Mouse (Mus musculus) kidney, postnatal 10 days (tissue): Measurements from ENCODE around the gene Ppp4r2.
"Not testable (repeated sequence)": the region's sequence is repeated elsewhere in the genome, so short reads cannot be mapped to it uniquely, and the experiment has no call there.

Experiments used
- DNase-seq: peaks from one replicate; pipeline ENCODE4 v3.0.0; 2021; ENCODE audit warnings: mixed read lengths

The Ppp4r2 gene

DNA sequence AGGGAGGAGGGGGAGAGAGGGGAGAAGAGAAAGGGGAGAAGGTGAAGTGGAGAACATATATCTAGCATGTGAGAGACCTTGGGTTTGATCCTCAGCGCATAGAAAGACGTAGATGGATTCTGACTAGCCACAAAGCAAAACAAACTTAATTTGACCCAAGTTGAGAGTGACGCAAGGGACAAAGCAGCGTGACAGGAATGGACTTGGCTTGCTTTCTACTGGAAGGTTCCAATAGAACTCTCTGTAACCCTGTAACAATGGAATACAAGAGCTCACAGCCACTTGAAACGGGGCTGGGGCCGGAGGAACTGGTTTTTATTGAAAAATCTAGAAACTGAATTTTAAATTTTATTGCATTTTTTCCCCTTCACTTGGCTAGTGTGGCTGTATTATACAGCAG is 1.7 kb upstream of the Ppp4r2 start:
- no peak for DNase-seq

DNA sequence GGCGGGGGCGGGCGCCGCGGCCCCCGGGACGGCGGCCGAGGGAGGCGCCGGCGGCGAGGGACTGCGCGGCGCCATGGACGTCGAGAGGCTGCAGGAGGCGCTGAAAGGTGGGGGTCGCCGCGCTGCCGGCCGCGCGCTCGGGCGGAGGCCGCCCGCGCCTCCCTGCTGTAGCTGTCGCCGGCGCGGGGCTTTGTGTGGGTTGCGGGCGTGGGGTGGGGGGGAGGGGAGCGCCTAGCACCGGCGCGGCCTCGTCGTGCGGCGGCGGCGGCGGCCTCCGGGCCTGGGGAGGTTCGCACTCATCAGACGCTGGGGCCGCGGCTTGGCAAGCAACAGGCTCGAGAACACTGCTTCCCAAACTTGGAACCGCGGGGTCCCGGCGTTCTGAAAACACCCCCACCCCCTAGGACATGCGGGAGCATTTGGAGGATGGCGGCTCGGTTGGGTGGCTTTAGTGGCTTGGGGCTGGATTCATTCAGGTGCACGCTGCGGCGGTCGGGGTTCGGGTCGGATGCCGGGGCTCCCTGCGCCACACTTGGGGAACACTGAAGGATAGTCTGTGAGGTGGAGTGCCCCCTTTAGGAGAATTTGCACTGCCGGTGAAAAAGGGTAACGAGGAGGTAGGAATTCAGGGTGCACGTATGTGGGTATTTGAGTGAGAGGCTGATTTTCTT is 524 bp downstream of the Ppp4r2 start:
- peak; percentile 69 for DNase-seq

DNA sequence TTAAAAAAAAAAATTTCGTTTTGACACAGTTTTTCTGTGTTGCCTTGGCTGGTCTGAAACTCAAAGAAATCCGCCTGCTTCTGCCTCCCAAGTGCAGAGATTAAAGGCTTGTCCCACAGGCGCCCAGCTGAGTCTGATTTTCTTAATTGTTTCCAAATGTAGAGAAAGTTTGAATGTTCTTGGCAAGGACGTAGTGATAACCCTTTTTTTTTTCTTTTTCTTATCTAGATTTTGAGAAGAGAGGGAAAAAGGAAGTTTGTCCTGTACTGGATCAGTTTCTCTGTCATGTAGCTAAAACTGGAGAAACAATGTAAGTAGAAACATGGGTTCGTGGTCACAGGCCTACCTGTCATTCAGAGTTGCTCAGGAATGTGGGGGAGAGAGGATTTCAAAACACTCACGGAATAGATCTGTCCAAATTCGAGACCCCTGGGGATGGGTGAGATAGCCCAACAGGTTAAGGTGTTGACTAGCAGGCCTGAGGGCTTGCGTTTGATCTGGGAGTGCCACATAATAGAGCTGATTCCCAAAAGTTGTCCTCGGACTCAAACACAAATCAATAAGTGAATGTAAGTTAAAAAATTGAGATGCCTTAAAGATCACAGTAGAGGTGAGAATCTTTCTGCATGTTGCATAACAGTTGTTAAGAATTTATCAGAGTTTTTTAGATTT is 1.2 kb downstream of the Ppp4r2 start:
- no peak for DNase-seq

DNA sequence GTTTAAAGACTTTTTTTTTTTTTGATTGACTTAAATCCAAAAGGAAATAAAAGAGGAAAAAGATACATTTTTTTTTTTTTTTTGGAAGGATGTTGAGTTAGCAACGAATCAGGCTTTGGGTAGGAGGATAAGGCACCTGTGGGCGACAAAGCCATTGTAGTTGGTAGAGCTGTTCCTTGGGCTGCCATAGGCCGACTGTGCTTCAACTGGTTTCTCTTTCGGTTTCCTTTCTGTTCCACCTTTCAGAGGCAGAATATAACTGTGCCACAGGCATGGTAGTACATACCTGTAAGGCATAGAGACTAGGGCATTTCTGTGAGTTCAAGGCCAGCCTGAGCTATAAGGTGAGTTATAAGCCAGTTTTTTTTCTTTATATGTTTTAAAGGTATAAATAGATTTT is 11.6 kb downstream of the Ppp4r2 start:
- DNase-seq = no peak

DNA sequence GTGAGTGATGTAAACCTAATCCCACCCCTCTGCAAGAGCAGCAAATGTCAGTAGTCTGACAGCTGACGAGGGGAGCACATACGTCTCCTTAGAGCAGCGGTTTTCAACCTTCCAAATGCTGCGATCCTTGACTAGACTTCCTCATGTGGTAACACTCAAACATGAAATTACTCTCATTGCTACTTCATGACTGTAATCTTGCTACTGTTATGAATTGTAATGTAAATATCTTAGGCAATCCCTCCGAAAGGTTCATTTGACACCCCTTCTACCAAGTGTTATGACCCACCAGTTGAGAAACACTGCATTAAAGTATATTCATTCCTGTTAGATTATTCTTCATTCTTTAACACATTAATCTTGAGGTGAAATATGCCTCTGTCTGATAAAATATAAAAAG is 13.8 kb downstream of the Ppp4r2 start:
- DNase-seq = no peak

DNA sequence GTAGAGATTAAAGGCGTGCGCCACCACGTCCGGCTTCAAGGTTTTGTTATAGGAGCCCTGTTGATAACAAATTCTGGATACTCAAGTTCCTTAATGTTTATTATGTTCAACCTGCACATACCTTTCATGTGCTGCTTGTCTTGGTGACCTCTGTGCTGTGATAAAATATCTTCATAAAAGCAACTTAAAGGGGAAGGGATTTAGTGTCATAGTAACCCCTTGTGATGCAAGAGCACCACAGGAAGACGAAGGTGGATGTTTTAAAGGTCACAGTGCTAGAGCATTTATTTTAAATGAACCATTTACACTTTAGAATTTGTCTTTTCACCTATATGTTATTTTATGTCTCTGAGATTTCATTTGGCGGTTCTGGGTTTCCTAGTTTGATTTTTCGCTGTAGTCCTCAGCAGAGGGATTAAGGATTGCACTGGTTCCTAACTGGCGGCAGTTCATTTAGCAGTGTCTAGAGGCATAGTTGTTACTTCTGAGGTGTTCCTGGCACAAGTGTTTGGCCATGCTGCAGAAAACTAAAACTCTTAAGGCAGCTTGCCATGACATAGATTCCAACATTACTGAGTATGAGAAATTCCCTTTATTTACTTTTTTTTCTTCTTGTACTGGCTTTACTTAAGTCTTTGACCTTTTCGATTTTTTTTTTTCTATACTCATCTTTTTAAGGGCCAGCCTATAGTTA is 15.4 kb downstream of the Ppp4r2 start:
- DNase-seq = no peak

DNA sequence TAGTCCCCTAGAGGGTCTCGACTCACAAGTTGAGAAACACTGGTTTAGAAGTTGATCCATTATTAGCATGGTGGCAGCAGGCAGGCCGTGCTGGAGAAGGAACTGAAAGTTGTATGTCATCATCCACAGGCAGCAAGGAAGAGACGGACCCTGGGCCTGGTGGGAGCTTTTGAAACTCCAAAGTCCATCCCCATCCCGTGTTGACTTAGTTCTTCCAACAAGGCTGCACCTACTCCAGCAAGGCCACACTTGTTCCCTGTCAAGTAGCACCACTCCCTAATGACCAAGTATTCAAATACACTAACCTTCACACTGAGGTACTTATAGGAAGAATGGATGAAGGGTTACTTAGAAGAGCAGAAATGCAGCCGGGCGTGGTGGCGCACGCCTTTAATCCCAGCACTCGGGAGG is 17.3 kb downstream of the Ppp4r2 start:
- no peak for DNase-seq

DNA sequence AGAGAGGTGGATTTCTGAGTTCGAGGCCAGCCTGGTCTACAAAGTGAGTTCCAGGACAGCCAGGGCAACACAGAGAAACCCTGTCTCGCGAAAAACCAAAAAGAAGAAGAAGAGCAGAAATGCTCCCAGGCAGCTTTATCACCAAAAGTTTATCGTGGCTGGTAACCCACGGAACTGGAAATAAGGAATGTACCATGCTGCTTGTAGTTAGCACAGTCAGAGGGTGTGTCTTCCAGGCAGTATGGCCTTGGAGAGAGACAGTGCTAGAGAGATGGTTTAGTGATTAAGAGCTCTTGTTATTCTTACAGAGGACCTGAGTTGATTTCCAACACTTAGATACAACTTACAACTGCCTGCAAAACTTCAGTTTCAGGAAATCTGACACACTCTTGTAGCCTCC is 17.7 kb downstream of the Ppp4r2 start:
- no peak for DNase-seq

DNA sequence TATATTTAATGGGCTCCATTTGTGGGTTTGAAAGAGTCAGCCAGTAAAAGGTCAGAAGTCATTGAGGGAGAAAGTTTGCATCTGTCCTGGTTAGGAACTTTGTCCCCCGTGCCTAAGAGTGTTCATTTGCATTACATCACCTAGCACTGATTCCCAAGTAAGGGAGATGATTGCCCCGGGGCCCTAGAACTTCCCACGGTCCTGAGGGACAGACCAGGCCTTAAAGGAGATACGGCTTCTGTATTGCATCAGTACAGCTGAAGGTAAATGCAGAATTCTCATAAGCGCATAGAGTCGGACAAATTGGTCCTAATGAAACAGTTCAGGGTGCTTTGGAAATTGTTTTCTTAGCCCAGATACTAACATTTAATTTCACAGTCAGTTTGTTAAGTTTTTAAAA is 31.9 kb downstream of the Ppp4r2 start:
- DNase-seq = no peak

DNA sequence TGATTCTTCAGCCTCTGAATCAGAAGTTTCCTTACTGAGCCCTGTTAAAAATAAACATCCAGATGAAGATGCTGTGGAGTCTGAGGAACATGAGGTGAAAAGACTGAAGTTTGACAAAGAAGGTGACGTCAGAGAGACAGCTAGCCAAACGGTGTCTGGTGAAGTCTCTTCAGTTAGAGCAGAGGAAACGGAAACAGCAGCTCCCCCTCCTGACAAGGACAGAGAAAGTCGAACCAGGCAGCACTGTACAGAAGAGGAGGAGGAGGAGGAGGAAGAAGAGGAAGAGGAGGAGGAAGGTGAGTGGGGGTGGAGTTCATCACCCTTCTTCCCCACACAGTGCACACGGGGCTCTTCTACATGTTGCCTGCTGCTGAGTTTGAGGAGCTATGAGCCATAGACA is 32.4 kb downstream of the Ppp4r2 start:
- not testable (repeated sequence) for DNase-seq

DNA sequence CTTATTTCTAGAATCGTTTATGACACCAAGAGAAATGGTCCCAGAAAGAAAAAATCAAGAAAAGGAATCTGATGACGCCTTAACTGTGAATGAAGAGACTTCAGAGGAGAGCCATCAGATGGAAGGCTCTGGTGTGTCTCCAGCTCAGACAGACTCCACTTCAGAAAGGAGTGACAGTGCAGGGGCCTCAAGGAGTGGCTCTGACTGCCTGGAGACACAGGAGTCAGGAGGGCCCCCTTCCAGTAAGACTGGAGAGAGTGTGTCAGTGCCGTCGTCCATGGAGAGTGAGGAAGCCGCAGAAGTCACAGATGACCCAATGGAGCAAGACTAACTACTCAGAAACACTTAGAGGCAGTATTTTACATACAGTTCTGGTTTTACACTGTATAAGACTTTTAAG is 32.8 kb downstream of the Ppp4r2 start:
- not testable (repeated sequence) for DNase-seq

DNA sequence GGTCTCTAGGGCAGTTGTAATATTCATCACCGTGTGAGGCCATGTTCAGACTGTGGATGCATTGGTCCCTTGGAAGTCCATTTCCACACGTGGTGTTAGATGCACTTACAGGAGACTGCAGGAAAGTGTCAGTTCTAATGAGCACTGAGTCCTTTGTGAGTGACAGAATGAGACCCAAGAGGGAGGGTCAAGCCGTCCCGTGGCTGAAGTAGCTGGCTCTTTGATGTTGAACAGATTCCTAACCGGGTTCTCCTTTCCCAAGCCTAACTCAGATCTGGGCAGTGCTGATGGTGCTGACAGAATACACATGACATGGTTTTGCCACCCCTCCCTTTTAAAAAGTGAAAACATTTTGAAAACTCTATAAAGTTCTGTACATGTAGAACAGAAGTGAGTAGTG is 35.4 kb downstream of the Ppp4r2 start:
- DNase-seq = no peak

DNA sequence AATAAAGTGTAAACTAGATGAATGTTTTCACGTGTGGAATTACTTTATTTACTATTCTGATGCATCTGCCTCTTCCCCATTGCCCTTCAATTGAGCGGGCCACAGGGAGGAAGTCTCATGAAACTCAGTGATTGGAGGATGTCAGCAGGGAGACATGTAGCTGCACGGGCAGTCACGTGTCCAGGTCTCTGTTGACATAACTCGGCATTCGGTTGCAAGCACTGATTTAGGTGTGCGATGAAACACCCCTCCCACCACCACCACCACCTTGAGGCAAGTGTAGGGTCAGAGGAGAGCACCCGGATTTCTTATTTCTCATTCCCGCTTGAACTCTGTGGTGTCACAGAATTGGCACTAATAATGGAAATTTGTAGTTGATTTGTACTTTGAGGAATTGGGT is 36.5 kb downstream of the Ppp4r2 start:
- DNase-seq = no peak

DNA sequence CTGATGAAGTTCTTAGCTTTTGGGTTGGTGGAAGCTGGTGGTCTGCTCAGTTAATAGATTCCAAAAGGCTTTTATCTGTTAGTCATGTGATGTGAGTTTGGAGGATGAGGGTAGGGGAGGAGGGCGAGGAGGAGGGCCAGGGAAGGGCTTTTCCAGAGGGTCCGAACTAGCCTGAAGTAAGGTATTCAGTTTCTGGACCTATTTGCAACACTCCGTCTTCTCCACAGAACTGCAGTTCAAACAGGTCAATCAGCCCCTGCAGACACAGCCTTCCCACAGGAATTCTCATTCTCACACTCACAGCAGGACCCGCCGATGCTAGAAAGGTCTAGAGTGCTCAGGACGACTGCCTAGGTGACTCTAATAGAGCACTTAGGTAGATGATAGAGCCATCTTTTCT is 39.8 kb downstream of the Ppp4r2 start:
- no peak for DNase-seq

DNA sequence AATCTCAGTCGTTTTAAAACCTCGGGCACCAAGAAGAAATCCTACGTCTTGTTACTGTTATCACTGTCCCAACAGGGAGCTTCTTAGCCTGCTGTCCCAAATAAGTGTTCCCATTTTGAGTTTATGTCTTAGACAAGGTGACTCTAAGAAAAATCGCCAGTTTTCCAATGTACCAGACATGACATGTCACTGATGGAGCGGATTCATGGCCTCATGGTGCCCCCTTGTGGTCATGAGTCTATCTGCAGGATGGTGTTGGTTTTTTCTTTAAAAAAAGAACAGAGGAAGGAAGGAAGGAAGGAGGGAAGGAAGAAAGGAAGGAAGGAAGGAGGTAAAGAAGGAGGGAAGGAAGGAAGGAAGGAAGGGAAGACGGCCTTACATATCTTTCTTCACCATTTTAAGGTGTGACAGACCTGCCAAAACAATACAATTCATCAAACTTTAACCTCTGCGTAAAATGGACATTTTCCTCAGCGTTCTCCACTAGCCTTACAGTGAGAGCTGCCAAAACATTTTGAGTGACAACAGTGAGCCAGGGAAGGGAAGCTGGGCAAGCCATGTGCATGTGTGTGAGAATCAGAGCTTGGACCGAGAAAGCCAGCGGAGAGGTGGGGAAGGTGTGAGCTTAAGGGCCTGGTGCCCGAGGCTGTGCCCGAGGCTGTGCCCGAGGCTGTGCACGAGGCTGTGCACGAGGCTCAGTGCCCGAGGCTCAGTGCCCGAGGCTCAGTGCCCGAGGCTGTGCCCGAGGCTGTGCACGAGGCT is 42.6 kb downstream of the Ppp4r2 start:
- DNase-seq = peak; percentile 80

DNA sequence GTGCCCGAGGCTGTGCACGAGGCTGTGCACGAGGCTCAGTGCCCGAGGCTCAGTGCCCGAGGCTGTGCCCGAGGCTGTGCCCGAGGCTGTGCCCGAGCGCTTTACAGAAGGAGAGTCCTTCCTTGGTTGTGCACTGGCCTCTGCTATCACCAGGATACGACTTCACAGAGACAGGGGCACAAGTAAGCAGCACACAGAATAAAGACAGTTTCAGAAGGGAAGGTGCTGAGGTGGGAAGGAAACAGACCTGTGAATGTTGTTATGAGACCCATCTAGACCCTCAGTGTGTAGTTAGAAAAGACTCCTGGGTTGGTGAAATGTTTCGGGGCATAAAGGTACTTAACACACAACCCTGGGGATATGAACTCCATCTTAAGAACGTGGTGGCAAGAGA is 43.2 kb downstream of the Ppp4r2 start:
- no peak for DNase-seq

DNA sequence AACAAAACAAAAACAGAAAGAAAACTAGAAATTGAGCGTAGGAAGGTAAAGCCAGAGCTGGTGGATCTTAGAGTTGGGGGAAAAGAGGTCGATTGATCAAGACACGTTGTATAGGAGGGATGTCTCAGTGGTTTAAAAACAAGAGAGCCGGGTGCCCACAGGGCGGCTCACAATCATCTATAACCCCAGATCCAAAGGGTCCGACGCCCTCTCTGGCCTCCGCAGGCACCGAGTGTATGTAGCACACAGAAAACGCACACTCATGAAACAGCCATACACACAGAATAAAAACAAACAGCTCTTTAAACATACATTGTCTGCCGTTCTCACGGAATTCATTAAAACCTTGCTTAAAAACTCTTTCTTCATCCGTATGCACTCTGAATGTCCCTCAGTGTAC is 45.1 kb downstream of the Ppp4r2 start:
- no peak for DNase-seq

DNA sequence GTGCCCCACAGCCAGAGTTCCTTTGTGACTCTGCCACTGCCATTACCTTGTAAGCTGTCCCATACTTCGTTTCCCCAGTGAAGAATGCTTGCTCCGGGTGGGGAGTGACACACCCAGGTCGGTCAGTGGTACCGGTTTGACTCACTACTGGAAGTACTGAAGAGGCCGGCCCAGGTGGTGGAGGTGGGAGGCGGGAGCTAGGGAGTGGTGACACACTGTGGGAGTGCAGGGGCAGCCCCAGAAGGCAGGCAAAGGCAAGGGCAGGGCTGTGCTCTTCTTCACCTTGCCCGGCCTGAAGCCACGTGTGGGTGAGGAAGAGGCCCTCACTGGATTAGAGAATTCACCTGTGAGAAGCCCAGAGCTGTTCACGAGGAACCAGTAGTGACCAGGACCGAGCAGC is 46.2 kb downstream of the Ppp4r2 start:
- DNase-seq = no peak

DNA sequence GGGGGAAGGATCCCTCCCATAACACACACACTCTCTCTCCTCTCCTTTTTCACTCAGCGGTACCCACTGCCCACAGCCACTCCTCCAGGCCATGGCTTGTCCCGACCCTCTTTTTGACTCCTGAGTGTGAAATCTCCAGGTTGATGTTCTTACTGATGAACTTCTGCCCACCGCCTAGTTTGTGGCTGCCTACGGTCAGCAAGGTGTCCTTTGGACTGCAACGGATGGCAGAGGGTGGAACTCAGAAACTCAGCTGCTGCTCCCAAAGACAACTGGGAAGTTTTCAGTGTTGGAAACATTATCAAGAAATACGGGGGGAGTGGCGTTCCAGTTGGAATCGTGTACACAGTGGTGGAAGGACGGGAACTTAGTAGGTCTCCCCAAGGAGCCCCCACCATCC is 48.2 kb downstream of the Ppp4r2 start:
- peak; percentile 29 for DNase-seq

DNA sequence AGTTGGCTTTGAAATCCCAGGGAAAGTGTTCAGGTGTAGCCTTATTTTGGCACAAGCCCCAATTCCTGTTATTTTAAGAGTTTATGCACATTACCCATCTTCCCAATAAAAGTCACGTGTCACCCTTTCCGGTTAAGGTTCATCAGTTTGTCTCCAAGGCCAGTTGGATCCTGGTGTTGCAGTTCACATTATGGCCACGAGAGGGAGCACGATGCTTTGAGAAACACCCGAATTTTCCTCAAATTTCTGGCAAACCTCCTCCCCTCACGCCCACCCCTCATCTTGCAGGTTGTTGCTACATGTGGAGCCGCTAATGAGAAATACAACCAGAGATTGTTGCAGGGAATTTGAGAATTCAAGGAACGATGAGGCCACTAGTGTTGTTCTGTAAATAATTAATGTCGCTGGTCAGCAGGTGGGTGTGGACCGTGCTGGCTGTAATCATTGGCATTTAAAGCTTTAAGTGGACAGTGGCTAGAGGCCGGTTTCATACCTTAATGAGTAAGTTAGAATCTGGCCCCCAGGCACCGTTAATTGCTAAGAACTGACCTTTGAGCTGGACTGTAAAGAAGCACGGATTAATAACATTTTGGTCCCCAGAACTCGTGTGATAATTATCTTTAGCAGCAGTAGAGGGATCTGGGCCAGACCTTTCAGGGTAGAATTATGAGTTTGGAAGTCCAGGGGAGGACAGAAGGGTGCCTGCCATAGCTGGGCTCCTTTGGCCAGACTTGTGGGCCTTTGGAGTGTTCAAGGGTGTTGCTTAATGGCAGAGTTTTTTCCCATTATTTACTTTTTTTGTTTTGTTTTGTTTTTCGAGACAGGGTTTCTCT is 49.2 kb downstream of the Ppp4r2 start:
- DNase-seq = peak; percentile 87

DNA sequence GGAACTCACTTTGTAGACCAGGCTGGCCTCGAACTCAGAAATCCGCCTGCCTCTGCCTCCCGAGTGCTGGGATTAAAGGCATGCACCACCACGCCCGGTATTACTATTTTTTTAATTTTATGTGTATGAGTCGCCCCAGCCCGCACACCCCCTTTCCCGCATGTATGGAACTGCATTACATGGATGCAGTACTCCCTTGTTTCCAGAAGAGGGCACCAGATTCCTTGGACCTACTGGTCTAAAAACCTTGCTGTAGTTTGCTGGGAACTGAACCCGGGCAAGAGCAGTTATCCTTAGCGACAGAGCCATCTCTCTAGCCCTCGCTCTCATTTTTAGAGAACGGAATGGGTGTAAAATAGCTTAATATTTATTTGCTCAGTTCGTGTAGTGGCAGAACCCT is 49.8 kb downstream of the Ppp4r2 start:
- DNase-seq = peak; percentile 50

DNA sequence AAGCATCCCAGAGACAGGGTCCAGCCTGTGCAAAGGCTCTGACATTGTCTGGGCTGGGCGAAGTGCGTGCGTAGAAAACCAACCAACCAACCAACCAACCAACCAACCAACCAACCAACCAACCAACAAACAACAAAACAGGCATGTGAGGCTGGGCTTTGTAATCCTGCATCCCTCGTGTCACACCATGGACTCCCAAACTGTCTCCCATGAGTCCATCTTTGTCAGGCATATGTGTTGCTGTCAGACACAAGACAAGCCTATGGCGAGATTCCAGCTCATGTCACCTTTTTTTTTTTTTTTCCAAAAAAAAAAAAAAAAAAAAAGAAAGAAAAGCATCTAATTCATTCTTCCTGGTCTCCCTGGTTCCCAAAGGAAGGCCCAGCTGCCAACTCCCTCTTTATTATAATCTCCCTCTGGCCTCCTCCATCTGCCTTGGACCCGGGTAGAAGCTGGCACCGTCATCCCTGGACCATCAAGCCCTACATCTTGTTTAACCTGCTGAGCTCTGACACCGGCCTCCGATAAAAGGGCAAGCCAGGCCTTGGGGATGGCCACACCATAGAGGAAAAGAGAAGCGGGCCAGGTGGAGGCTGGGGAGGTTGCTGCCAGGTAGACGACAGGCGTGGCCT is 51.3 kb downstream of the Ppp4r2 start:
- DNase-seq = no peak
